Comparison of ENCODE assay signal across 7 mouse cellular contexts in genomic region chr7:18992294-18992675, GRCm38 (mm10). TPM values are rescaled to one million over a fixed set of nuclear protein-coding genes. Genes with fewer than 3 reads are reported as not detected.
DNase-seq lines count a peak whose midpoint lies in the region; ATAC-seq and TF ChIP-seq lines count a peak whose summit lies in the region.

No protein-coding gene starts in this region.

- DNase-seq in testis, postnatal 14 days (ENCODE audit: low spot score), result no peak
- peak; percentile 70 for DNase-seq in cerebellum, adult 9-10 months
- peak in 1 of 2 experiments; percentile 59 for DNase-seq in heart, adult 2 months
- DNase-seq in kidney, postnatal 10 days, result peak; percentile 63

- peak overlapping the region; percentile 51 for H3ac ChIP-seq in myocyte (ENCODE audit: control insufficient read depth, insufficient read length)

- no peaks in the 10 kb centered on the region for H3K79me2 ChIP-seq in heart, adult 2 months (replicated peaks; ENCODE audit: control insufficient read depth, insufficient read depth, low read length)
- H3K79me2 ChIP-seq in myocyte (ENCODE audit: control insufficient read depth, insufficient read depth), result no peaks in the 10 kb centered on the region

- H3K36me3 ChIP-seq in testis, adult 2 months (ENCODE audit: control insufficient read depth, insufficient read depth, low read length), result no peaks in the 10 kb centered on the region
- no peaks in the 10 kb centered on the region for H3K36me3 ChIP-seq in heart, adult 2 months (ENCODE audit: control insufficient read depth, insufficient read depth, low read length)
- no peaks in the 10 kb centered on the region for H3K36me3 ChIP-seq in myocyte (ENCODE audit: control insufficient read depth, insufficient read depth)

- peak overlapping the region; percentile 63 for H3K9ac ChIP-seq in heart, adult 2 months (ENCODE audit: low read depth, low read length)

- no peak for TF ChIP-seq POLR2A in testis, adult 2 months (IDR thresholded peaks at IDR 0.05; ENCODE audit: control insufficient read depth, low read depth, low read length)
- no peak for TF ChIP-seq POLR2A in heart, adult 2 months (IDR thresholded peaks at IDR 0.05; ENCODE audit: insufficient read depth, low read depth, low read length)
- no peak for TF ChIP-seq POLR2A in myocyte (IDR thresholded peaks at IDR 0.05; ENCODE audit: insufficient read length, low read depth)

- 5% methylated on average over 31 of the region's 31 CpGs for WGBS in heart, adult 2 months

- intact Hi-C loops in heart, adult 2 months (cut with DNase I), result loop anchor here (5.0 kb wide), 1 partner anchor 95 kb away; no protein-coding TSS in a partner anchor

- peak overlapping the region; percentile 90 for H3K4me3 ChIP-seq in testis, adult 2 months (ENCODE audit: control insufficient read depth, low read depth, low read length)
- peak overlapping the region; percentile 64 for H3K4me3 ChIP-seq in heart, adult 2 months
- H3K4me3 ChIP-seq in myocyte, result peak overlapping the region; percentile 41

- H3K27ac ChIP-seq in testis, adult 2 months (ENCODE audit: control insufficient read depth, insufficient read depth, low read depth, low read length), result peak overlapping the region; percentile 78
- peak overlapping the region; percentile 5 for H3K27ac ChIP-seq in heart, adult 2 months

- no peak for TF ChIP-seq EP300 in heart, adult 2 months (IDR thresholded peaks at IDR 0.05; ENCODE audit: insufficient read depth, low read depth, low read length)

- ATAC-seq in erythroid progenitor cell, adult 5-6 weeks (replicated peaks; ENCODE audit: low FRiP score, poor library complexity, severe bottlenecking), result no peak

- no peaks in the 10 kb centered on the region for H3K27me3 ChIP-seq in testis, adult 2 months (ENCODE audit: control insufficient read depth, insufficient read depth, low read length)
- no peaks in the 10 kb centered on the region; the same call in 1 of the 2 replicates for H3K27me3 ChIP-seq in heart, adult 2 months (ENCODE audit: control insufficient read depth, insufficient read depth, low read length)
- H3K27me3 ChIP-seq in myocyte (ENCODE audit: control insufficient read depth, insufficient read depth, insufficient read length), result peaks cover 11% of the 10 kb centered on the region

- peak overlapping the region; percentile 97 for H3K4me2 ChIP-seq in myocyte (ENCODE audit: low read depth)

- peaks cover 22% of the 10 kb centered on the region for H3K4me1 ChIP-seq in testis, adult 2 months (ENCODE audit: control insufficient read depth, insufficient read depth, low read length)
- H3K4me1 ChIP-seq in heart, adult 2 months (ENCODE audit: control insufficient read depth, insufficient read depth, low read length), result no peaks in the 10 kb centered on the region

- TF ChIP-seq CTCF in testis, adult 2 months (IDR thresholded peaks at IDR 0.05; ENCODE audit: control insufficient read depth, insufficient read depth, insufficient replicate concordance, low read depth, low read length), result no peak
- TF ChIP-seq CTCF in heart, adult 2 months (IDR thresholded peaks at IDR 0.05), result no peak

TF ChIP-seq in myocyte, 11 proteins besides CTCF, POLR2A, EP300 and RAD21:
- TF ChIP-seq POLR2AphosphoS2 (IDR thresholded peaks at IDR 0.05; ENCODE audit: insufficient read length, low read depth) (peak; percentile 30), SRF (IDR thresholded peaks at IDR 0.05; ENCODE audit: control insufficient read depth, insufficient read length, low read depth) (no peak)

RNA-seq across cellular contexts. Expression of gene Mypop, which starts 1.2 kb away (rescaled TPM):
- polyA plus RNA-seq in testis, adult 2 months (2012; rRNA removed), result 35.6 and 42.9 TPM in 2 replicates
- 1 to 10 TPM; 3.5 to 3.9 TPM for total RNA-seq in heart, adult 2 months (2021)
- 3.4 and 4.0 TPM in 2 replicates for polyA plus RNA-seq in heart, adult 2 months (2012; rRNA removed)
- 10.4 TPM for polyA plus RNA-seq in myocyte (2012; fragmentation: generic; extraction: Trizol)
- not detected in 2 replicates for total RNA-seq in erythroid progenitor cell, adult 5-6 weeks (2015; ENCODE audit: low replicate concordance)
- not detected in 2 replicates for total RNA-seq in erythroid progenitor cell, adult 5-6 weeks (2017; ENCODE audit: low replicate concordance)

RNA-seq across cellular contexts. Expression of gene Nanos2, which starts 5.1 kb away (rescaled TPM):
- 0.08 and 0.10 TPM in 2 replicates for polyA plus RNA-seq in testis, adult 2 months (2012; rRNA removed)
- total RNA-seq in heart, adult 2 months (2021), result not detected
- 0.08 TPM in 1 of 2 replicates, not detected in the other for polyA plus RNA-seq in heart, adult 2 months (2012; rRNA removed)
- not detected for polyA plus RNA-seq in myocyte (2012; fragmentation: generic; extraction: Trizol)
- total RNA-seq in erythroid progenitor cell, adult 5-6 weeks (2015; ENCODE audit: low replicate concordance), result not detected in 2 replicates
- total RNA-seq in erythroid progenitor cell, adult 5-6 weeks (2017; ENCODE audit: low replicate concordance), result not detected in 2 replicates

RNA-seq across cellular contexts. Expression of gene Irf2bp1, which starts 11.6 kb away (rescaled TPM):
- 4.9 and 5.4 TPM in 2 replicates for polyA plus RNA-seq in testis, adult 2 months (2012; rRNA removed)
- total RNA-seq in heart, adult 2 months (2021), result 10 to 100 TPM; 22.5 to 24.5 TPM
- polyA plus RNA-seq in heart, adult 2 months (2012; rRNA removed), result 12.7 and 15.1 TPM in 2 replicates
- 27.6 TPM for polyA plus RNA-seq in myocyte (2012; fragmentation: generic; extraction: Trizol)
- 4.6 and 6.1 TPM in 2 replicates for total RNA-seq in erythroid progenitor cell, adult 5-6 weeks (2015; ENCODE audit: low replicate concordance)
- 3.3 and 6.5 TPM in 2 replicates for total RNA-seq in erythroid progenitor cell, adult 5-6 weeks (2017; ENCODE audit: low replicate concordance)

RNA-seq across cellular contexts. Expression of gene Foxa3, which starts 31.1 kb away (rescaled TPM):
- 2.1 and 2.3 TPM in 2 replicates for polyA plus RNA-seq in testis, adult 2 months (2012; rRNA removed)
- total RNA-seq in heart, adult 2 months (2021), result not detected
- 0.06 TPM in 1 of 2 replicates, not detected in the other for polyA plus RNA-seq in heart, adult 2 months (2012; rRNA removed)
- 0.12 TPM for polyA plus RNA-seq in myocyte (2012; fragmentation: generic; extraction: Trizol)
- not detected in 2 replicates for total RNA-seq in erythroid progenitor cell, adult 5-6 weeks (2015; ENCODE audit: low replicate concordance)
- total RNA-seq in erythroid progenitor cell, adult 5-6 weeks (2017; ENCODE audit: low replicate concordance), result not detected in 2 replicates

RNA-seq across cellular contexts. Expression of gene Sympk, which starts 31.9 kb away (rescaled TPM):
- 196 and 222 TPM in 2 replicates for polyA plus RNA-seq in testis, adult 2 months (2012; rRNA removed)
- 10 to 100 TPM; 93.2 to 99.4 TPM for total RNA-seq in heart, adult 2 months (2021)
- 54.9 and 61.3 TPM in 2 replicates for polyA plus RNA-seq in heart, adult 2 months (2012; rRNA removed)
- polyA plus RNA-seq in myocyte (2012; fragmentation: generic; extraction: Trizol), result 90.3 TPM
- total RNA-seq in erythroid progenitor cell, adult 5-6 weeks (2015; ENCODE audit: low replicate concordance), result 42.8 and 51.5 TPM in 2 replicates
- total RNA-seq in erythroid progenitor cell, adult 5-6 weeks (2017; ENCODE audit: low replicate concordance), result 37.7 and 52.8 TPM in 2 replicates
